Mouse (Mus musculus) kidney, embryonic 16.5 days (tissue): ENCODE data around the gene Phf7. TPM values are rescaled to one million over a fixed set of nuclear protein-coding genes. Genes with fewer than 3 reads are reported as not detected.
A peak's percentile ranks its signal among the peaks of the same experiment; 100 is the strongest.

Source experiments
- ATAC-seq: fragments of 200-750 bp; cut with Nextera tagmentation; 2 replicates; pipeline ENCODE4 v1.8.0; 2017; ENCODE audit warnings: moderate TSS enrichment; ENCODE audit not compliant: low FRiP score, low TSS enrichment
- H3K27ac ChIP-seq: fragments of 300-500 bp; sonication (generic); 2 replicates; pipeline ENCODE4 v1.5.1; 2014; ENCODE audit warnings: low read length
- H3K27me3 ChIP-seq: fragments of 300-500 bp; sonication (generic); 2 replicates; pipeline ENCODE4 v1.6.1; 2014; ENCODE audit warnings: low read length, control low read depth, mixed read lengths; ENCODE audit not compliant: insufficient read depth
- H3K36me3 ChIP-seq: fragments of 300-500 bp; sonication (generic); 2 replicates; pipeline ENCODE4 v1.6.1; 2014; ENCODE audit warnings: low read length, control low read depth, mixed read lengths; ENCODE audit not compliant: insufficient read depth
- H3K4me1 ChIP-seq: fragments of 300-500 bp; sonication (generic); 2 replicates; pipeline ENCODE4 v1.6.1; 2014; ENCODE audit warnings: low read length, control low read depth, mixed read lengths; ENCODE audit not compliant: insufficient read depth
- H3K4me2 ChIP-seq: fragments of 300-500 bp; sonication (generic); replicated peaks from 2 replicates; pipeline ENCODE4 v1.6.1; 2014; ENCODE audit warnings: low read depth, low read length
- H3K4me3 ChIP-seq: fragments of 300-500 bp; sonication (generic); 2 replicates; pipeline ENCODE4 v1.5.1; 2014; ENCODE audit warnings: mild to moderate bottlenecking, low read length
- H3K9ac ChIP-seq: fragments of 300-500 bp; sonication (generic); replicated peaks from 2 replicates; pipeline ENCODE4 v1.6.1; 2014; ENCODE audit warnings: low read length
- H3K9me3 ChIP-seq: fragments of 300-500 bp; sonication (generic); 2 replicates; pipeline ENCODE4 v1.6.1; 2016; ENCODE audit warnings: low read length, control low read depth
- WGBS: fragments of 180-500 bp; shearing (Covaris S2); extraction: QIAGEN DNeasy Blood & Tissue Kit; methylation state at CpG from one replicate; pipeline ENCODE4 v1.1.7; 2014; 5-methylcytosine and 5-hydroxymethylcytosine counted together
- polyA plus RNA-seq: library from polyadenylated mRNA; unstranded; fragments of >200 nt; fragmentation: Nextera tagmentation; extraction: Ambion mirVana; gene quantifications from 2 replicates; pipeline ENCODE4 v1.2.1, GENCODE M21; 2015

Phf7 gene
- polyA plus RNA-seq, 1 experiment from 2014 or later, result 13.9 TPM

DNA sequence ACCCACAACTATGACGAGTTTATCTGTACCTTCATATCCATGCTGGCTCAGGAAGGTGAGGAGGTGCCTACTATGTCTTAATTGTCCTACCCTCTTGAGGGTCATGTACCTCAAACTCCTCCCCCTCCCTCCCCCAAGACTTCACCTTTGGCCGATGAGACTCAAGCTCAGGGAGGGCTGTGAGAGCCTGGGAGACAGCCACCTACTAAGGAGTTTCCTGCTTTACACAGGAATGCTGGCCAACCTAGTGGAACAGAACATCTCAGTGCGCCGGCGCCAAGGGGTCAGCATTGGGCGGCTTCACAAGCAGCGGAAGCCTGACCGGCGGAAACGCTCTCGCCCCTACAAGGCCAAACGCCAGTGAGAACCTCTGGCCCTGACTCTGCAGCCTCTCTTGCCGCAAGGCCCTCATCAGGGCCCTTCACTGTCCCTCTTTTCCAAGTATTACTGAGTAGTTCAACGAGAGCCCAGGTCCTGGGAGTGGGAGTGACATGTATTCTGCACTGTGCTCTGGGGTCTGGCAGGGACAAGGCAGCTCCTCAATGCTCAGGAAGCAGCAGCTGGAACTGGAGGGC is 7.4 kb upstream of the Phf7 start:
- ATAC-seq, result no peak
- 93% methylated on average over 14 of the region's 14 CpGs for WGBS
- Histone ChIP-seq H3K36me3 (peaks cover 79% of the 10 kb centered on the region), H3K4me3 (no peak overlapping the region), H3K4me1 (no peaks in the 10 kb centered on the region), H3K27ac (no peak overlapping the region), H3K27me3 (no peaks in the 10 kb centered on the region), H3K9ac (no peak overlapping the region), H3K4me2 (no peak overlapping the region), H3K9me3 (no peaks in the 10 kb centered on the region)

DNA sequence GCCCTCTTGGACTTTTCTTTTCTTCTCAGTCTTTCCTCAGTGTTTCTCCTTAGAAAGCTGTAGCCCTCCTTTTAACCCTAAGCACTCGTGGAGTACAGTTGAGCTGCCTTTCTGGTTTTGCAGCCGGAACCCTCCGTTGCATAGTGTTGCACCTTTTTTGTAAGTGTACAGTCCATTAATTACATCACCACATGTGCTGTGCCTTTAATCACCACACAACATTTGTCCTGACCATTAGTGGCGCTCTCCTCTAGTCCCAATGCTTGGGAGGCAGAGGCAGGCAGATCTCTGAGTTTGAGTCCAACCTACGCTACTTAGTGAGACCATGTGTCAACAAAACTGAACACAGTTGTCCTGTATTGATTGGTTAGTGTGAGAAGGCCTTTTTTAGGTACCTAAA is 974 bp upstream of the Phf7 start:
- Histone ChIP-seq H3K4me3 (peak overlapping the region; percentile 97), H3K4me2 (peak overlapping the region; percentile 86), H3K27me3 (no peaks in the 10 kb centered on the region), H3K4me1 (peaks cover 15% of the 10 kb centered on the region), H3K27ac (no peak overlapping the region), H3K9me3 (no peaks in the 10 kb centered on the region), H3K9ac (peak overlapping the region; percentile 98), H3K36me3 (peaks cover 39% of the 10 kb centered on the region)
- 89% methylated on average over 5 of the region's 5 CpGs for WGBS
- no peak for ATAC-seq

DNA sequence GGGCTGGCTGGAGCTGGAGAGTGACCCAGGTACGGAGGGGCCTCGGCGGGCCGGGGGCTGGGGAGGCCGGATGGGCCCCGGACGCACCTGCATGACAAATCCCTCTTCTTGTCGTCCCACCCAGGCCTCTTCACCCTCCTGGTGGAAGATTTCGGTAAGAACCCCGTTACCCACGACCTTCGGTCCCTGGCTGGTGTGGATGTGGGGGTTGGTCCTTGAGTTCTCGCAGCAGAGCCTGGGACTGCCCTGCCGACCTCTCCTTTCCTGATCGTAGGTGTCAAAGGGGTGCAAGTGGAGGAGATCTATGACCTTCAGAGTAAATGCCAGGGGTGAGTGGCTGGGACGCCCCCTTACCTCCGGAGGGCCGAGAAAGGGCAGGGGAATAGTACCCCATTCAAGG is 509 bp upstream of the Phf7 start:
- WGBS, result 3% methylated on average over 17 of the region's 18 CpGs
- Histone ChIP-seq H3K27me3 (no peaks in the 10 kb centered on the region), H3K4me2 (peak overlapping the region; percentile 86), H3K9me3 (no peaks in the 10 kb centered on the region), H3K4me1 (peaks cover 15% of the 10 kb centered on the region), H3K9ac (peak overlapping the region; percentile 98), H3K36me3 (peaks cover 35% of the 10 kb centered on the region), H3K27ac (peak overlapping the region; percentile 57), H3K4me3 (peak overlapping the region; percentile 97)
- ATAC-seq, result peak; percentile 62

DNA sequence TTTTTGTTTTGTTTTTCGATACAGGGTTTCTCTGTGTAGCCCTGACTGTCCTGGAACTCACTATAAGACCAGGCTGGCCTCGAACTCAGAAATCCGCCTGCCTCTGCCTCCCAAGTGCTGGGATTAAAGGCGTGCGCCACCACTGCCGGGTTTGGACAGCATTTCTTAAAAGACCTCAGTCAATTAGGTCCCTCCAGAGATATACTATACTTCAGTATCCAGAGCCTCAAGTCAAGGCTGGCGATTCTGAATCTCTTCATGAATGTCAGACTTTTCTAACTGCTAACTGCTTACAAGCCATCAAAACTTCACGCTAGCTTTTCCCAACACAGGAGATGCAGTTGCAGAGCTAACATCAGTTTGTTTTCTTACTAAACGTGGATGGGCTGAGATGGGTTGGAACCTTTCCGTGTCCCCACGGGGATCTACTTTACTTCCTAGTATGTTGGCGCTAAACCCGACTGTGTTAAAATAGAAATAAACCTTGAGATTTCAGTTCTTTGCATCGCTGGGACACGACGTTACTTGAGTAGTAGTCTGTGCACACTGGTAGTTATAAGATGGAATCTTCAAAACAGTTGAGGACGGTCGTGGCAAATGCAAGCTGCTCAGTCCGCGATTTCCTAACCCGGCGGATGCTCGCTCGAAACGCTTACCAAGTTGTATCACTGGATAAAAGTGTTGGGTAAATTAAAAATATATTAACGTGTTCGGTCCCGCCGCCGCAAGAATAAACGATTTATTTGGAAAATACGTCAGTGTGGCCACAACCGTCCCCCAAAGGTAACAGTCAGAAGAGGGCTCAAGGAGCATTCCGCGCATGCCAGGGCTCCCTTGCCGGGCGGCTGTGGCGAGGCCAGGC is 664 bp downstream of the Phf7 start:
- H3K4me2 ChIP-seq, result peak overlapping the region; percentile 70
- peak overlapping the region; percentile 97 for H3K4me3 ChIP-seq
- 17% methylated on average over 38 of the region's 38 CpGs for WGBS
- H3K27me3 ChIP-seq, result no peaks in the 10 kb centered on the region
- peak; percentile 92; the same call in 1 of the 2 replicates for ATAC-seq
- peaks cover 15% of the 10 kb centered on the region for H3K4me1 ChIP-seq
- H3K27ac ChIP-seq, result peak overlapping the region; percentile 96
- peaks cover 23% of the 10 kb centered on the region for H3K36me3 ChIP-seq
- H3K9me3 ChIP-seq, result no peaks in the 10 kb centered on the region
- peak overlapping the region; percentile 98 for H3K9ac ChIP-seq

DNA sequence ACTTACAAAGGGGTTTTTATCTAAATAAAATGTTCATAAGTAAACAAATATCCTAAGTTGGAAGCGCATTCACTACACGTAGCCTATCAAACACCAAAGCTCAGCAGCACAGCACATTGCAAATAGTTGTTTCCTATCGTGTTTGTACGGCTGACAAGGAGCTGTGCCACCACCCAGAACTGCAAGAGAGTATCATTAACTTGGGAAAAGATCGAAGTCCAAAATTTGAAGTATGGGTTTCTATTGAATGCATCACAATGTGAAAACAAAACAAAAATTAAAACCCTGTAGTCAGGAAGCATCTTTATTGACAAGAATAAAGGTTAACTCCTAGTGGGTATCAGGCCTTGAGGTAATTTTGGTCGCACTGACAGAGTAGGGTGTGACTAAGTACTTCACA is 2.7 kb downstream of the Phf7 start:
- H3K4me2 ChIP-seq, result no peak overlapping the region
- no peak overlapping the region for H3K4me3 ChIP-seq
- ATAC-seq, result no peak
- no peak overlapping the region for H3K27ac ChIP-seq
- peaks cover 4% of the 10 kb centered on the region for H3K36me3 ChIP-seq
- WGBS, result 91% methylated on average over 6 of the region's 6 CpGs
- H3K4me1 ChIP-seq, result peaks cover 15% of the 10 kb centered on the region
- no peaks in the 10 kb centered on the region for H3K27me3 ChIP-seq
- no peak overlapping the region for H3K9ac ChIP-seq
- H3K9me3 ChIP-seq, result no peaks in the 10 kb centered on the region

DNA sequence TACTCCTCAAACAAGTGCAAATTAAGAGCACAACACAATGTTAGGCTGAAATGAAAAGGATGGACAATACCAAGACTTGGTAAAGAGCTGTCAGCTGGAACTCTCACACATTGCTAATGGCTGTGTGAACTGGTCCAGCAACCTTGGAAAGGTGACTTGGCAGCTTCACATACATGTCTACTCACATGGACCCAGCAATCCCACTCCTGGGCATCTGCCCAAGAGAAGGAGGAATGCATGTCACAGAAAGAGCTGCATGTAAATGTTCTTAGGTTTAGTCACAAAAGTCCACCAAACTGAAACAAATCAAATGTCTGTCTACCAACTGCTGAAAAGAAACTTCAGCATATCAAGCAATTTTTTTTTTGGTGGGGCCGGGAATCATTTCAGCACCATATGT is 5.2 kb downstream of the Phf7 start:
- no peaks in the 10 kb centered on the region for H3K27me3 ChIP-seq
- no peak overlapping the region for H3K9ac ChIP-seq
- no peak for ATAC-seq
- no peaks in the 10 kb centered on the region for H3K9me3 ChIP-seq
- no peak overlapping the region for H3K27ac ChIP-seq
- no peak overlapping the region for H3K4me2 ChIP-seq
- 77% methylated on average over 1 of the region's 1 CpGs for WGBS
- H3K36me3 ChIP-seq, result no peaks in the 10 kb centered on the region
- 0 out of 2 replicates have a peak, but pooled peaks cover 5% of the 10 kb centered on the region for H3K4me1 ChIP-seq
- no peak overlapping the region for H3K4me3 ChIP-seq

DNA sequence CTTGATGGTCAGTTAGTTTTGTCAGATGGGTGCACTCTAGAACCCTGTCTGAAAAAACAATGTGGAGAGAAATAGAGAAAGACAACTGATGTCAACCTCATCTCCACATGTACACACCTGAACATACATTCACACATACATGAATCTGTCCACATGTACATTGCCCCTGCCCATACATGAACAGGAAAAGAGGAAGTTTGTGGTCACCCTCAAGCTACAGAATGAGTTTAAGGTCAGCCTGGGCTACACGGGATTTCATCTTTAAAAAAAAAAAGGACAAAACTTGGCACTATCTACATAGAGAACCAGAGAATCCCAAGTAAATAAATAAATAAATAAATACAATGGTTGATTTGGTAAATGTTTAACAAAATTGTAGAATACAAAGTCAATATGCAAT is 6.3 kb downstream of the Phf7 start:
- 73% methylated on average over 1 of the region's 1 CpGs for WGBS

DNA sequence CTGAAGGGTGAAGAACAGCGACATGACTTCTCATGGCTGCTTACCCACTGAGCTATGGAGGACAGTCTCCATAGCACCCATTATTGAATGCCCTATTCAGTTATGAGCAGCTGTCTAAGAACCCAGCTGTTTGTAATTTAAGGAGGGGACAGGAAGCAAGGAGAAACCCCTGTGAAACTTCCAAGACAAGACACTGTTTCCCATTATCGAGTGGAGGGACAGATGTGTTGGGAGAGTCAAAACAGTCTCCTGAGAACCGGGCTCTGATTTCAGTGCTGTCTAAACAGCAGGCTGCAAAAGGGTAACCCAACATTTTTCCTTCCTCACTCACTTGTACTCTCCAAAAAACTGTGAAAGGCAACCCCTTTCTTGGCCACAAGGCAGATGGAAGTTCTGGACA is 10.6 kb downstream of the Phf7 start:
- no peak overlapping the region for H3K4me3 ChIP-seq
- H3K4me2 ChIP-seq, result no peak overlapping the region
- no peaks in the 10 kb centered on the region for H3K27me3 ChIP-seq
- no peaks in the 10 kb centered on the region for H3K9me3 ChIP-seq
- H3K27ac ChIP-seq, result no peak overlapping the region
- whole genome bisulfite sequencing, result 49% methylated on average over 3 of the region's 3 CpGs
- H3K9ac ChIP-seq, result no peak overlapping the region
- H3K4me1 ChIP-seq, result no peaks in the 10 kb centered on the region
- no peak for ATAC-seq
- H3K36me3 ChIP-seq, result no peaks in the 10 kb centered on the region

More for the DNA sequence above, 6.3 kb downstream of the Phf7 start:
- Histone ChIP-seq H3K4me3 (no peak overlapping the region), H3K4me1 (no peaks in the 10 kb centered on the region), H3K27me3 (no peaks in the 10 kb centered on the region), H3K9ac (no peak overlapping the region), H3K9me3 (no peaks in the 10 kb centered on the region), H3K4me2 (no peak overlapping the region), H3K27ac (no peak overlapping the region), H3K36me3 (no peaks in the 10 kb centered on the region)
- ATAC-seq, result no peak

DNA sequence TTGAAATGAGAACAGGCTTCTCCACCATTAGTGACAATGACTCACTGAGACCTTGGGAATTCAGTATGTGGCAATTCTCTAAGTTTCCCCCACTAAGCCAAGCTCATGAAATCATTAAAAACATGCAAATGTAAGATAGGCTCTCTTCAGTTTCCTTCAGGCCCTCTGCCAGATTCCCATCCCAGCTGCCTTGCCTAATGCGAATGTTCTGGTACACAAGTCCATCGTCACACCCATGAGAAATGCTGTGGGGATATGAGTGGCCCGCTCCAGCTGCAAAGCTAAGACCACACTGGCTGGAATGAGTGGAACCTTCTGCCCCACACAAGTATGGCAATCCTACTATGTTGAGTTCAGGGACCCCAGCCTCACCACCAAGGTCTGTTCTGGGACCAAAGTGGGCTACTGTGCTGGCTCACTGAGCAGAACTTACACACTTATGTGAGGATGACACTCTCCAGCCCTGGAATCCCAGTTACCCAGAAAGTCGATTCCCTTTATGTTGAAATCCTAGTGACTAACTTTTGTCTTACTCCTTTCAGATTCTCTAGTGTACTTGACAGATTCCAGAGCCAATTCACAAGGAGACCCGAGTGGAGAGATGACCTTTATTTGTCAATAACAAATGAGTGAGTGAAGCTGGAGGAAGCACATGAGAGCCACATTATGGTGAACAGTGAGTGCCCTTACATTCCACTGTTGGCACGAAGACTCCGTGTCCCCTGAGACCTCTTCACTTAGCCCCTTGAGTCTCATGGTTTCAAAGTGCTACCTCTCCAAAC is 13.8 kb downstream of the Phf7 start:
- peaks cover 6% of the 10 kb centered on the region; the same call in 1 of the 2 replicates for H3K4me1 ChIP-seq
- no peaks in the 10 kb centered on the region for H3K36me3 ChIP-seq
- no peak overlapping the region for H3K9ac ChIP-seq
- no peak overlapping the region for H3K4me3 ChIP-seq
- H3K9me3 ChIP-seq, result no peaks in the 10 kb centered on the region
- no peak overlapping the region for H3K27ac ChIP-seq
- 82% methylated on average over 7 of the region's 7 CpGs for WGBS
- H3K27me3 ChIP-seq, result no peaks in the 10 kb centered on the region
- ATAC-seq, result no peak
- H3K4me2 ChIP-seq, result no peak overlapping the region
